Mouse (Mus musculus): ENCODE measurements around the gene Armh3. TPM values are rescaled to one million over a fixed set of nuclear protein-coding genes. Genes with fewer than 3 reads are reported as not detected.
"Not testable (repeated sequence)": the region's sequence is repeated elsewhere in the genome, so short reads cannot be mapped to it uniquely, and the experiment has no call there.

Gene Armh3
- total and polyA plus RNA-seq, 3 experiments, result 1.1 to 4.9 (median 1.9) TPM

GRCm38 (mm10) chr19:45811028-45811674, 187.1 kb downstream of the Armh3 start:
- Histone ChIP-seq H3K27me3 (replicated peaks) (no peaks in the 10 kb centered on the region), H3K4me1 (ENCODE audit: control insufficient read depth in 1 of 2, insufficient read depth in 2 of 2) (peaks cover 0 to 15% of the 10 kb centered on the region in 2 experiments; a peak in 2 of 4 replicates), H3K4me3 (replicated peaks in 1 of 3; ENCODE audit: low read depth in 2 of 3, low read length in 2 of 3, poor library complexity in 1 of 3) (no peak overlapping the region), H3K9ac (ENCODE audit: insufficient read depth, low read depth) (no peak overlapping the region), H3K27ac (ENCODE audit: insufficient read depth, low read depth) (no peak overlapping the region), H3K9me3 (replicated peaks; ENCODE audit: low read length) (no peaks in the 10 kb centered on the region), H3K36me3 (replicated peaks in 1 of 2; ENCODE audit: control insufficient read depth in 1 of 2, insufficient read depth in 1 of 2, low read length in 1 of 2) (no peaks in the 10 kb centered on the region), H3K4me2 (ENCODE audit: insufficient read depth, low read depth, poor library complexity, severe bottlenecking) (no peak overlapping the region), H3K79me2 (replicated peaks; ENCODE audit: control insufficient read depth, extremely low read depth, insufficient read depth, poor library complexity, severe bottlenecking) (no peaks in the 10 kb centered on the region)
- dilution Hi-C loops (cut with MboI; ENCODE audit: extremely low pct_ligation_motif_present, extremely low pct_unique_long_range_greater_than_20kb, low sequenced_read_pairs), result no loop called here
- DNase-seq (ENCODE audit: extremely low read depth), result no peak
- TF ChIP-seq HCFC1 (IDR thresholded peaks at IDR 0.05; ENCODE audit: low read depth, low read length) (no peak), ETS1 (conservative IDR thresholded peaks at IDR 0.05; ENCODE audit: low read depth, low read length) (no peak), PAX5 (IDR thresholded peaks at IDR 0.05; ENCODE audit: low read length) (no peak), NELFE (IDR thresholded peaks at IDR 0.05; ENCODE audit: low read depth, low read length) (no peak), CHD1 (IDR thresholded peaks at IDR 0.05; ENCODE audit: low read depth, low read length) (no peak), RAD21 (IDR thresholded peaks at IDR 0.05; ENCODE audit: low read depth, low read length) (no peak), KAT2A (IDR thresholded peaks at IDR 0.05; ENCODE audit: insufficient replicate concordance, low read length) (no peak), IRF4 (IDR thresholded peaks at IDR 0.05; ENCODE audit: low read depth, low read length) (no peak)
- in situ Hi-C loops (cut with MboI; ENCODE audit: low pct_ligation_motif_present, low pct_unique_long_range_greater_than_20kb, low sequenced_read_pairs), result loop anchor here (5.0 kb wide), 1 partner anchor 136 kb away; no protein-coding TSS in a partner anchor

- dilution Hi-C loops (cut with MboI; ENCODE audit: extremely low pct_ligation_motif_present, extremely low pct_unique_long_range_greater_than_20kb, low sequenced_read_pairs), result no loop called here
- peaks cover 0 to 25% of the 10 kb centered on the region in 2 experiments; a peak in 2 of 4 replicates for H3K4me1 ChIP-seq (ENCODE audit: control insufficient read depth in 1 of 2, insufficient read depth in 2 of 2)
- no peaks in the 10 kb centered on the region for H3K27me3 ChIP-seq (replicated peaks)
- H3K36me3 ChIP-seq (replicated peaks in 1 of 2; ENCODE audit: control insufficient read depth in 1 of 2, insufficient read depth in 1 of 2, low read length in 1 of 2), result no peaks in the 10 kb centered on the region
- H3K4me2 ChIP-seq (ENCODE audit: insufficient read depth, low read depth, poor library complexity, severe bottlenecking), result no peak overlapping the region
- no peak for DNase-seq (ENCODE audit: extremely low read depth)
- H3K9ac ChIP-seq (ENCODE audit: insufficient read depth, low read depth), result no peak overlapping the region
- in situ Hi-C loops (cut with MboI; ENCODE audit: low pct_ligation_motif_present, low pct_unique_long_range_greater_than_20kb, low sequenced_read_pairs), result no loop called here
- no peak overlapping the region for H3K4me3 ChIP-seq (replicated peaks in 1 of 3; ENCODE audit: low read depth in 2 of 3, low read length in 2 of 3, poor library complexity in 1 of 3)
- no peak overlapping the region for H3K27ac ChIP-seq (ENCODE audit: insufficient read depth, low read depth)
- H3K79me2 ChIP-seq (replicated peaks; ENCODE audit: control insufficient read depth, extremely low read depth, insufficient read depth, poor library complexity, severe bottlenecking), result no peaks in the 10 kb centered on the region
- no peaks in the 10 kb centered on the region for H3K9me3 ChIP-seq (replicated peaks; ENCODE audit: low read length)
- TF ChIP-seq RAD21 (IDR thresholded peaks at IDR 0.05; ENCODE audit: low read depth, low read length) (no peak), MEF2A (IDR thresholded peaks at IDR 0.05; ENCODE audit: borderline replicate concordance, low read depth, low read length) (no peak), USF1 (IDR thresholded peaks at IDR 0.05; ENCODE audit: low read depth, low read length) (no peak), ETS1 (conservative IDR thresholded peaks at IDR 0.05; ENCODE audit: low read depth, low read length) (no peak), IRF4 (IDR thresholded peaks at IDR 0.05; ENCODE audit: low read depth, low read length) (no peak), NRF1 (IDR thresholded peaks at IDR 0.05; ENCODE audit: low read depth, low read length) (no peak), TBP (conservative IDR thresholded peaks at IDR 0.05; ENCODE audit: low read depth, low read length) (no peak), POLR2AphosphoS2 (IDR thresholded peaks at IDR 0.05; ENCODE audit: low read depth, low read length) (no peak), MYC (IDR thresholded peaks at IDR 0.05; ENCODE audit: low read depth, low read length) (no peak), JUND (conservative IDR thresholded peaks at IDR 0.05; ENCODE audit: low read depth, low read length) (no peak), CHD2 (IDR thresholded peaks at IDR 0.05; ENCODE audit: low read length) (no peak), POLR2A (IDR thresholded peaks at IDR 0.05; ENCODE audit: low read depth, low read length) (no peak), CHD1 (IDR thresholded peaks at IDR 0.05; ENCODE audit: low read depth, low read length) (no peak)
Measured at GRCm38 (mm10) chr19:45807732-45808131, 190.6 kb downstream of the Armh3 start.

GRCm38 (mm10) chr19:45805817-45806216, 192.5 kb downstream of the Armh3 start:
- DNase-seq (ENCODE audit: extremely low read depth); H3K79me2 ChIP-seq (replicated peaks; ENCODE audit: control insufficient read depth, extremely low read depth, insufficient read depth, poor library complexity, severe bottlenecking); H3K9ac ChIP-seq (ENCODE audit: insufficient read depth, low read depth); H3K4me2 ChIP-seq (ENCODE audit: insufficient read depth, low read depth, poor library complexity, severe bottlenecking); H3K9me3 ChIP-seq (replicated peaks; ENCODE audit: low read length); H3K27ac ChIP-seq (ENCODE audit: insufficient read depth, low read depth); in situ Hi-C loops (cut with MboI; ENCODE audit: low pct_ligation_motif_present, low pct_unique_long_range_greater_than_20kb, low sequenced_read_pairs); H3K27me3 ChIP-seq (replicated peaks); H3K4me3 ChIP-seq (replicated peaks in 1 of 3; ENCODE audit: low read depth in 2 of 3, low read length in 2 of 3, poor library complexity in 1 of 3); H3K36me3 ChIP-seq (replicated peaks in 1 of 2; ENCODE audit: control insufficient read depth in 1 of 2, insufficient read depth in 1 of 2, low read length in 1 of 2); dilution Hi-C loops (cut with MboI; ENCODE audit: extremely low pct_ligation_motif_present, extremely low pct_unique_long_range_greater_than_20kb, low sequenced_read_pairs): not testable (repeated sequence)
- peaks cover 0 to 19% of the 10 kb centered on the region in 2 experiments; a peak in 2 of 4 replicates for H3K4me1 ChIP-seq (ENCODE audit: control insufficient read depth in 1 of 2, insufficient read depth in 2 of 2)

All from CH12.LX (cell line).